Mouse (Mus musculus) midbrain, postnatal 0 days (tissue): ENCODE measurements at regions not wholly inside any gene's neighbourhood (a gene's known extent, or its start where the extent isn't known, plus 50 kb on each side); places are given as distances from the start of the nearest gene placed in this dataset.

Source experiments
- ATAC-seq: fragments of 200-750 bp; cut with Nextera tagmentation; 2 replicates; pipeline ENCODE4 v1.8.0; 2017; ENCODE audit warnings: moderate number of reproducible peaks, mild to moderate bottlenecking, moderate TSS enrichment, moderate library complexity; ENCODE audit not compliant: low FRiP score
- DNase-seq: peaks from one replicate; pipeline ENCODE4 v3.0.0-alpha.2; 2015; ENCODE audit warnings: low spot score
- H3K27ac ChIP-seq: fragments of 300-500 bp; sonication (generic); 2 replicates; pipeline ENCODE4 v1.5.1; 2014; ENCODE audit warnings: low read depth, mild to moderate bottlenecking, low read length, mixed read lengths
- H3K27me3 ChIP-seq: fragments of 300-500 bp; sonication (generic); 2 replicates; pipeline ENCODE4 v1.6.1; 2014; ENCODE audit warnings: low read length, control low read depth, mixed read lengths; ENCODE audit not compliant: insufficient read depth
- H3K36me3 ChIP-seq: fragments of 300-500 bp; sonication (generic); 2 replicates; pipeline ENCODE4 v1.6.1; 2014; ENCODE audit warnings: low read length, control low read depth, mixed read lengths; ENCODE audit not compliant: insufficient read depth
- H3K4me1 ChIP-seq: fragments of 300-500 bp; sonication (generic); 2 replicates; pipeline ENCODE4 v1.6.1; 2014; ENCODE audit warnings: mild to moderate bottlenecking, control low read depth, antibody characterized with exemption, low read length, mixed read lengths; ENCODE audit not compliant: insufficient read depth
- H3K4me2 ChIP-seq: fragments of 300-500 bp; sonication (generic); 2 replicates; pipeline ENCODE4 v1.6.1; 2014; ENCODE audit warnings: low read depth, mild to moderate bottlenecking, low read length, mixed read lengths; ENCODE audit not compliant: poor library complexity, severe bottlenecking
- H3K4me3 ChIP-seq: fragments of 300-500 bp; sonication (generic); 2 replicates; pipeline ENCODE4 v1.5.1; 2014; ENCODE audit warnings: low read depth, mild to moderate bottlenecking, low read length, moderate library complexity
- H3K9ac ChIP-seq: fragments of 300-500 bp; sonication (generic); replicated peaks from 2 replicates; pipeline ENCODE4 v1.6.1; 2014; ENCODE audit warnings: mild to moderate bottlenecking, low read length, moderate library complexity, mixed read lengths; ENCODE audit not compliant: poor library complexity, severe bottlenecking
- H3K9me3 ChIP-seq: fragments of 300-500 bp; sonication (generic); 2 replicates; pipeline ENCODE4 v1.6.1; 2016; ENCODE audit warnings: low read length, control low read depth
- CTCF ChIP-seq: IDR thresholded peaks from 2 replicates; pipeline ENCODE4 v1.5.1; 2016; ENCODE audit warnings: antibody characterized with exemption, mild to moderate bottlenecking
- WGBS: fragments of 180-500 bp; shearing (Covaris S2); extraction: QIAGEN DNeasy Blood & Tissue Kit; methylation state at CpG from one replicate; pipeline ENCODE4 v1.1.7; 2014; 5-methylcytosine and 5-hydroxymethylcytosine counted together

DNA sequence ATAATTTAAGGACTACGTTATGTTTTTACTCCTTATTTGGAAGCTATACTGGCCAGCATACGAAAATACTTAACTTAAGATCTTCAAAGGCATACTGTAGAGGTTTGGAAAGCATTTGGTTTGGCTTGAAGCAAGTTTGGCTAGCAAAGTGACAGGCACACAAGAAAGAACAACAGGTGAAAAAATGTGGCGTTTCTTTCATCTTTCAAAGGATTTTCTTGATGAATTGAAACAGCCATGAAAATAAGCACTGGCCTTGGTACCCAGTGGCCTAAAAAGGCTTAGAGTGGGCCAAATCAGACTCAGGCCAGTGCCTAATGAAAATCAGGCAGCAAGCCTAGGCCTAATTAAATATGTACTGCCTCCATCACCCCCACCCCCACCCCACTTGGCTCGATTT lies 119.4 kb downstream of the Mterf1b start:
- 46% methylated on average over 4 of the region's 4 CpGs for WGBS
- H3K9me3 ChIP-seq: no peaks in the 10 kb centered on the region

DNA sequence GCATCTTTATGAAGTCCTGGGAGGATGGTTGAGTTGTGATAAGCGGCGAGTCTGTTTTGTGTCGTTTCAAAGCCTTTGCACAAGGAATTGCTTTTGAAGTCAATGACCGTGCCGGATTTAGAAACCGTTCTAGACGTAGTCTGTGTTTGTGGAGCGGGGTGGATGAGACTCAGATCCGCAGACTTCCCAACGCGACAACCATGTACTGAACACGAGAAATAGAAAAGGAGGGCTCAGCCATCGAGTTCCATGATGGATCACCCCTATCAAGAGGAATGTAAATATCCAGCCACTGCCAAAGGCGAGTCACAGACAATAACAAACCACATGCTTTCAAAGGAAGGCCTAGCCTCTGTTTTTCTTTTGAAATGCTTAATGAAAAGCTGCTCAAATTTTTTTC lies 120.5 kb downstream of the Mterf1b start:
- Histone ChIP-seq H3K9ac (no peak overlapping the region), H3K27ac (no peak overlapping the region), H3K4me3 (no peak overlapping the region), H3K36me3 (no peaks in the 10 kb centered on the region), H3K4me1 (no peaks in the 10 kb centered on the region), H3K27me3 (no peaks in the 10 kb centered on the region), H3K9me3 (no peaks in the 10 kb centered on the region), H3K4me2 (no peak overlapping the region)
- ATAC-seq (no peak), DNase-seq (no peak)
- TF ChIP-seq CTCF: no peak
- 69% methylated on average over 14 of the region's 14 CpGs for WGBS

More for the DNA sequence above, 119.4 kb downstream of the Mterf1b start:
- Histone ChIP-seq H3K27ac (no peak overlapping the region), H3K36me3 (no peaks in the 10 kb centered on the region), H3K9ac (no peak overlapping the region), H3K27me3 (no peaks in the 10 kb centered on the region), H3K4me1 (no peaks in the 10 kb centered on the region), H3K4me2 (no peak overlapping the region), H3K4me3 (no peak overlapping the region)
- no peak for ATAC-seq
- TF ChIP-seq CTCF: no peak
- DNase-seq: peak; percentile 43

DNA sequence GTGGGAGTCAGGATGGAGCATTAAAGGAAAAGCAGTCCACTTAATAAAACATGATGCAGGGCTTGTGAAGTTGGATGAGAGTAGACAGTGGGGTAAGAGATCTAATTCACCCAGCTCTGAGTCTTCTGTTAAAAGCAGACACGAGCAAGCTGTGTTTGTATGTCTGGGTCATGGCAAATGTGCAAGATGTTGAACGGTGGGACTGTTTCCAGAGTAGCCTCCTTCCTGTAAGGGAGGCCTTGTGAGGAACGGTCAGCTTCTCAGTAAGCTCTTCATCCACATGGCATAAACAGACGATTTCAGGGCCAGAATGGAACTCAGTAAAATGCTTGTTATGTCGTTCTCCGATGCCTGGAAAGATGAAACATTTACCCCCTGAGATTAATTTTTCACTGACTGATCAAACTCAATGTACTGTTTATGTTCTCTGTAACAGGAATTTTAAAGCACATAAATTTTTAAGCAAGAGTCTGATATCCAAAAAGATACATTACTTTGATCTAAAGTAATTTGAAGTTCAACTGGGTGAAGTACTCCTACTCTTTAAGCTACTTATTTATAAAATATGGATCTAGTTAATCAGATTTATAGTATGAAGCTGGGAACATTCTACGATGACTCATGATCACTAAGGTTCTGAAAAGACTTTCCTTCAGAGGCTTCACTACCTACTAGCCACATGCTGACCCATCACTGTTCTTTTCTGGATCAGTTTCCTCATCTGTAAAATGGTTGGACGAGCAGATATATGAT lies 130.6 kb downstream of the Mterf1b start:
- 81% methylated on average over 8 of the region's 8 CpGs for WGBS
- no peaks in the 10 kb centered on the region for H3K36me3 ChIP-seq
- DNase-seq: no peak
- no peak overlapping the region for H3K9ac ChIP-seq
- no peak overlapping the region for H3K27ac ChIP-seq
- no peaks in the 10 kb centered on the region for H3K9me3 ChIP-seq
- no peak for TF ChIP-seq CTCF
- H3K4me1 ChIP-seq: no peaks in the 10 kb centered on the region
- no peak overlapping the region for H3K4me2 ChIP-seq
- no peak overlapping the region for H3K4me3 ChIP-seq
- no peaks in the 10 kb centered on the region for H3K27me3 ChIP-seq
- no peak for ATAC-seq

DNA sequence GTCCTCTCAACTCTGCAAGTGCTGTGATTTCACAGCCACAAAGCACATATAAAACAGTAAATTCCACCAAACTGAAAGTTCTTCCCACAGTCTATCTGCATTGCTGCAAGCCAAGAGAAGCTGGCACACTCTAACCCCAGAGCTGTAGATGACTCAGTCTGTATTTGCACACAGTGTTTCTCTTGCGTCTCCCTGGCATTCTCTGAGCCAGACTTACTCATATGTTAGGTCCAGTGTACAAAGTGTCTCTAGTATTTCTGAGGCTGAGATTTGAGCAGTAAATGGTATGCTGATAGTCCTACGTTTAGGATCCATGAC lies 131.2 kb downstream of the Mterf1b start:
- WGBS: 90% methylated on average over 2 of the region's 2 CpGs
- Histone ChIP-seq H3K36me3 (no peaks in the 10 kb centered on the region), H3K4me1 (no peaks in the 10 kb centered on the region), H3K4me2 (no peak overlapping the region), H3K27ac (no peak overlapping the region), H3K9me3 (no peaks in the 10 kb centered on the region), H3K4me3 (no peak overlapping the region), H3K9ac (no peak overlapping the region), H3K27me3 (no peaks in the 10 kb centered on the region)
- no peak for ATAC-seq
- no peak for DNase-seq
- TF ChIP-seq CTCF: no peak

DNA sequence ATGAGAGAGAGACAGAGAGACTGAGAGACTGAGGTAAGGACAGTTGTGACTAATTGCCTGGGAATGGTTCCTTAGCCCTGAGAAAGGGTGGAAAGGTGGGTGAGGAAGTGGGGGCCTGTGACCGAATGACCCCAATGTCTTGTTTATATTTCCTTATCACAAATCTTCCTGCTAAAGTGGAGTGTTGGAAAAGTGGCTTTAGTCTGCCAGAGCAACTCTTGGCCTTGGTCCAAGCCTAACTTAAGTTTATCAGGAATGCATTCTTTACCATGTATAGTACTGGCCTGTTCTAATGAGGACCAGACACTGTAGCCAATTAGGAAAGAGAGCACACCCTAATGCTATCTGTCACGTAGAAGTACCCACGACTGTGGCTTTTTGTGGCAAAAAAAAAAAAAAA lies 133.6 kb downstream of the Mterf1b start:
- no peak overlapping the region for H3K27ac ChIP-seq
- no peak for TF ChIP-seq CTCF
- DNase-seq (no peak), ATAC-seq (no peak)
- no peak overlapping the region for H3K4me3 ChIP-seq
- no peaks in the 10 kb centered on the region for H3K36me3 ChIP-seq
- no peak overlapping the region for H3K9ac ChIP-seq
- H3K4me1 ChIP-seq: no peaks in the 10 kb centered on the region
- no peak overlapping the region for H3K4me2 ChIP-seq
- H3K9me3 ChIP-seq: no peaks in the 10 kb centered on the region
- no peaks in the 10 kb centered on the region for H3K27me3 ChIP-seq
- WGBS: 45% methylated on average over 3 of the region's 3 CpGs

DNA sequence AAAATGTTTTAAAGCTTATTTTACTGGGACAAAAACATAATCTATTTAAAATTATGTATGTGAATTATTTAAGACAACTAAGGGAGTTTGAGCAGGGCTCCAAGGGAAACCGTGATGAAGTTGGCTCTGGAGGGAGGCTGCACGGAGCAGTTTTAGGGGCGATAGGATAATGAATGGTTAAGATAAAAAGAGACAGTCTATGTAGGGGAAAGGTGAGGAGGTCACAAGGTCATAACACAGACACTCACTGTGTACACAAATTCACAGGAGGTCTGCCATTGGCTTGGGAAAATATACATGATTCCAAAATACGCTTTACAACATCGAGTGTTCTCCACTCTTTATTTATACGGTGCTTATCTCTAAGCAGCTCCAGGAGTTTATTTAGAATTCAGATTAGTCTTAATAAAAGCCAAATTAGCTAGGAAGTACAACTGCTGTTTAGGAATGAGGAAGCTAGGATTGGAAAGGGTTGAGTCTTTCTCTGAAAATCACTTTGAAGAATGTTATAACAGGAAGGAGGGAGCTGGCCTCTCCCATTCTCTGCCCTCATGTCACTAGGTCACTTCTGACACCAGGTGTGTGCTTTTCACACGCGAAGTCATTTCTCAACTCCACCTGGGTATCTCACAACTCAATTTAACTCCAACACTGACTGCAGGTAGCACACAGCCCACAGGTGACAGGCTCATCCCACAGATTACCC lies 134.3 kb downstream of the Mterf1b start:
- no peak for TF ChIP-seq CTCF
- DNase-seq (no peak), ATAC-seq (no peak)
- H3K9me3 ChIP-seq: no peaks in the 10 kb centered on the region
- no peak overlapping the region for H3K27ac ChIP-seq
- H3K9ac ChIP-seq: no peak overlapping the region
- no peaks in the 10 kb centered on the region for H3K27me3 ChIP-seq
- H3K4me2 ChIP-seq: no peak overlapping the region
- WGBS: 54% methylated on average over 8 of the region's 8 CpGs
- no peak overlapping the region for H3K4me3 ChIP-seq
- H3K36me3 ChIP-seq: no peaks in the 10 kb centered on the region
- no peaks in the 10 kb centered on the region for H3K4me1 ChIP-seq
